Mouse (Mus musculus) common myeloid progenitor, adult 5-6 weeks (primary cell): ENCODE measurements around the gene Siah2. TPM values are rescaled to one million over a fixed set of nuclear protein-coding genes. Genes with fewer than 3 reads are reported as not detected.

Experiments
- ATAC-seq: replicated peaks from 2 replicates; pipeline ENCODE4 v1.8.0; 2016; ENCODE audit warnings: low read depth, mild to moderate bottlenecking, moderate TSS enrichment, inconsistent platforms; ENCODE audit not compliant: poor library complexity, severe bottlenecking
- total RNA-seq: library from RNA; stranded (forward); fragments of 200-1000, 187-1606 nt; gene quantifications from 2 replicates; pipeline ENCODE4 v1.2.3, GENCODE M21; 2017

Siah2 gene
- 11.3 and 13.2 TPM in 2 replicates for total RNA-seq

DNA sequence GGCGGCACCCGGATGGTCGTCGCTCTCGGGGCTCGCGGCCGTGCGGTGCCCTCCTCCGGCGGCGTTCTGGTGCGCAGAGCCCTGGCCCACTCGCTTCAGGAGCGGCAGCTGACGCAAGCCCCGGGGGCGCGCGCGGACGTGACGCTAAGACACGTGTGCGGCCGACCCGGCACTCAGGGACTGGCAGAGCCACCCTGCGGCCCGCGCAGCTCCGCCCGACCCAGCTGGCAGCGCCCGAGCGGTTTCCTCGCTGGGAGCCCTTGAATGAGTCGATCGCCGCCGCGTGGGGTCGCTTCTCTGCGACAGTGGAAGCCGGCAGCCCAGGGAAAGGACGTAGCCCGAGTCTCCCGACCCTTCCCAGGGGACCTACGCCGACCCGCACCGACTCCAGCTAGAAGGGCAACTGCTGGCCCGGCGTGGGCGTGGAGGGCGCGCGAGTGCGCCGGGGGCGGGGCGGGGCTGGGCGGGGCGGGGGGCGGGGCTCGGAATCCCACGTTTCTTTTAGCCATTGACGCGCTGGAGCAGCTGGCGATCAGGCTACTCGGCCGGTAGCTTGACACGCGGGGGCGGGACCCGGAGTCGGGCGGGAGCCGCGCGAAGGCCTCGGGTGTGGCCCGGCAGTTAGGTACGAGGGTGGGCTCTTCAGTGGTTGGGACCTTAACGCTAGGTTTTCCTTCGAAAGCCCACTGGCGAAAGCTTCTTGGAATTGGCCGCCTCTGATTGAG lies at the start of gene Siah2:
Siah2 (minus strand) TSS at position 404 of the 725 bp plus-strand sequence.
- peak; percentile 78 for ATAC-seq

DNA sequence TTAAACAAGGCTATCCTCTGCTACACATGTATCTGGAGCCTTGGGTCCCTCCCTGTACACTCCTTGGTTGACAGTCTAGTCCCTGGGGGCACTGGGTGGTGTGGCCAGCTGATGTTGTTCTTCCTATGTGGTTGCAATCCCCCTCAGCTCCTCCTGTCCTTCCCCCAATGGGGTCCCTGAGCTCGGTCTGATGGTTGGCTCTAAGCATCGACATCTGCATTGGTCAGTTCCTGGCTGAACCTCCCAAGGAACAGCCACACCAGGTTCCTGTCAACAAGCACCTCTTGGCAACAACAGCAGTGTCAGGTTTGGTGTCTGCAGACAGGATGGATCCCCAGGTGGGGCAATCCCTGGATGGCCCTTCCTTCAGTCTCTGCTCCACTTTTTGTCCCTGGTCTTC lies 47.3 kb upstream of the Siah2 start:
- no peak for ATAC-seq

DNA sequence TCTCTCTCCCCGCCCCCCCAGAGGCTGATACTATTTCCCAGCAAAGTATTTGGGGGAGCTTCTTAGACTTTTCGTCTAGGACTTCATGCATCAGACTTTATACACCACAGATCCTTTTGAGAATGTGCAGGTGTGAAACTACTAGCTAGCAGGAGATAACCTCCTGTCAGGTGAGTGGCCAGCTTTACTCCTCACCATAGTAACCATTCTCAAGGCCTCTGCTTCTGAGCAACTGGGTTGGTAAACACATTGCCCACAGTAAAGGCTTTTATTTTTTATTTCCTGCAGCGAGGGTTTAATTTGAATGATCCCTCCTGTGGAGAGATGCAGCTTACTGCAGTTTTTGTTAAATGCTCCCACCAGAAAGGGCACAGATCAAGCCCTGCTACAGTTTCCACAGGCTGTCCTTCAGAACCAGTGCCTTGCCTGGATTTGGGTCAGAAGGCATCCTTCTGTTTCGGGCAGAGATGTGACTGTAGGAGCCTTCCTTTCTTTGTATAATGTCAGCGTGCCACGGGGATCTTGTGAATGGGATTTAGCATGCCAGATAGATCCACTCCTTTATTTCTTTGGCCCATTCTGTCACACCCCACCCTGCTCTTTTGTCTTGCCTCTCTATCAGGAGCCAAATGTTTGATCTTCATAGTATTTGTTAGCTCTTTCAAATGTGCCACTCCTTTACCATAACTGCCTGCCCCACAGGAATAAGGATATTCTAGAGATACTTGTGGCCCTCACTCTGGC lies 46.3 kb upstream of the Siah2 start:
- no peak for ATAC-seq

DNA sequence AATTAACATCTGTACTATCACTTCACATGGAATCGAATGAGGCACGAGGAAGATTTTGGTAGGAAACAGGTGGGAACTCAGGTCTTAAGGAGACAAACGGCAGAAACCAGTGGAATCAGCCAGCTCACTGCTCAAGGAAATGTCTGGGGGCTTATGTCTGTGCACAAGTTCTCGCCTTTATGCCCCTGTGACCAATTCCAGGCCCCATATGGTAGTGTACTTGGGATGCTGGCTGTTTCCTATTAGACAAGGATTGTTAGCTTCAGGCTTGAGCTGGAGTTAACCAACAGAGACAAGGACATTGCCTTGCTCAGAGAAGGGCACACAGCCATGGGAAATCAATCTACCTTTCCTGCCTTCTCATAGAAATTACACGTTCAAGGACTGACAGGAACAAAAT lies 39.3 kb upstream of the Siah2 start:
- ATAC-seq, result no peak

DNA sequence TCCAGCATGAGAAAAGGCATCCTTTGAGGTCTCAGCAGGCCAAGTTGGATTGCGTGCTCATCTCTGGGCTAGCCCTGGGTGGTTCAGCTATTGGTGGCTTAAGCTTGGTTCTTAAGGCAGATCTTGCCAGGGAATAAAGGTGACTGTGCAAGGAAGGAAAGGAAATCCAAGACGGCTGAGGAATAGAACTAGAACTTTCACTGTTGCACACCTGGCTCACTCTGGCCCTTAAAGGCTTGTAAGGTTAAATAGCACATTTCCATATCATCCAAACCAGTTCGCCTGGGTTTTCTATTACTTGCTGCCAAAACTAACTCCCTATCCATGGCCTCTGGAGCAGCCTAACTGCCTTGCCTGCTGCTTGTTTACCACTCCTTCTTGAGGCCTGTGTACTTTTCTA lies 38.4 kb upstream of the Siah2 start:
- no peak for ATAC-seq

DNA sequence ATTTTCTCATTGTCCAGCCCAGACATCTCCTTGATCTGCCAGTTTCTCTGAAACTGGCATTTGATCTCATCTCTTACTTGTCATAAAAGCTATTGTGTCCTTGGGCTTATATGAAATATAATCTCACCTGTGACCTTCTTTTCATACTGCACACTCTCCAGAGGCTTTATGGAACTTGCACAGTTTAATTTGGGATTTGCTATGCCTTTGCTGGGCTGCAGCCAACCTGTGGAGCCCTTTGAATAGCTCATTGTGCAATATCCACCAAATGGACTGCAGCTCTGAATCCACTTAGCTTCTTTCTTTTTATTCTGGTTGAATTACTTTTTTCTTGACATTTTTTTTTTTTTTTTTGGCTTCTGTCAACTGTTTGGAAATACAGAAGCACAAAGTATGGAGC lies 37.3 kb upstream of the Siah2 start:
- ATAC-seq, result no peak

DNA sequence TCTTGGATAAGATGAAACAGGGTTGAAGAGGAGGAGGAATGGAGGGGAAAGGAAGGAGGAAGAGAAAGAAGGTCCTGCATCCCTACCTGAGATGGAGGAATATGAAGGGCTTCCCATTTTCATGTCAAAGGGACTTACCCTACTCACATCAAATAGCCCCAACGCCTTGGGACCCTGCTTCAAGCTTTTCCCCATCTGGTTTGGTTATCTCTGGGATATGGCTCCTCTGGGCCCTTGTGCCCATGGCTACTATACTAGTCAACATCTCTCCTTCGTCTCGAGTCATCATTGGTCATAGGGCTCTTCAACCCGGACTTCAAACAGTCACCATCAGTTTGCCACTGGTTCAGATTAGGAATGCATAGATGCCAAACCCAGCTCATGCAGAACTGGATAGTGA lies 35.4 kb upstream of the Siah2 start:
- ATAC-seq, result no peak

DNA sequence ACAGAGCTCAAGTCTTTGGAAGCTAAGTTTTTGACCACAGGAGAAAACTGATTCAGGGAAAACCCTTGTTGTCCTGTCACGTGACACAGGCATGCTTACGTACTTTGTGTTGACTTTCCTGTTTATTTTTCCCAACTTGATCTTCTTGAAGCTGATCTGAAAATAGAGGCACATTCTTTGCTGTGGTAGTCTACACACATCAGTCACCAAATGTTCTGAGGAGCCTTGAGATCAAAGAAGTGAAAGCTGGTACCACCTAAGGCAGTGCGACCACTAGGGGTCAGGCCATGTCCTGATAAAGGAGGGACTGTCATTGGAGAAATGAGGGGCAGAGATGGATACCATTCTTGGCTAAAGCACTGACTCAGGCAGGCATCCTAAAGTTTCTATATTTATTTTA lies 34.8 kb upstream of the Siah2 start:
- peak; percentile 83 for ATAC-seq

DNA sequence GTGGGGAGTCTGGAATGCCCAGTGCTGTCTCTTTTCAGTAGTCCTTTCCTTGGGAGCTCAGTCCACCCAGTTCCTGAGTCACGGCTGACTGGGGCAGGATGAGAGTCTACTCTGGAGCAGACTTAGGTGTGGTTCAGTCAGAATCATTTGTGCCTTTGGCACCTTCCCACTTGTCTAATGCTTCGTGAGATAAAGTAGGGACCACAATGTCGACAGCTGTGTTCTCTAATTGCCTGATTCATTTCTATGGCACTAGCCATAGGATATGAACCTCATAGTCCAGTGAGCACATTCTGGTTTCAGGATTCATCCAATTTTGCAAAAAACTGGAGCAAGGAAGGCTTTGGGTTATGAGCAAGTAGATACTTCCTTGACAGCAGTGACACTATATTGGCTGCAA lies 34.2 kb upstream of the Siah2 start:
- no peak for ATAC-seq

DNA sequence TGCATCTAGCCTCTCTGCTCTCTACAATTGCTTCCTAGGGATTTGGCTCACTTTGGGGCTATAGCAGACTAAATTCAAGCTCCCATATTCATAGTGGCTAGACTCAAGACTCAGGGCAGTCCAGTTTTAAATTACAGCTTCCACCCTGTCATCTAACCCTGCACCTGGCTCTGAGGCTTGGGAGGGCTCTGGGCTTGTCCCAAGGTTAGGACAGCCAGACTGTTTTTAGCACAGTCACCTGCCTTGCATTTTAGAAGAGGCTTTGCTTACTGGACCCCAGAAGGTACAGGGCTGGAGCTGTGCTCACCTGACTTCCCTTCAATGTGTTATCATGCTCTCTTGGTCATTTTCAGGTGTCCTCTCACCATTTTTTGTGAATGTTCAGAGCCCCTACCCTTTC lies 32.6 kb upstream of the Siah2 start:
- no peak for ATAC-seq

DNA sequence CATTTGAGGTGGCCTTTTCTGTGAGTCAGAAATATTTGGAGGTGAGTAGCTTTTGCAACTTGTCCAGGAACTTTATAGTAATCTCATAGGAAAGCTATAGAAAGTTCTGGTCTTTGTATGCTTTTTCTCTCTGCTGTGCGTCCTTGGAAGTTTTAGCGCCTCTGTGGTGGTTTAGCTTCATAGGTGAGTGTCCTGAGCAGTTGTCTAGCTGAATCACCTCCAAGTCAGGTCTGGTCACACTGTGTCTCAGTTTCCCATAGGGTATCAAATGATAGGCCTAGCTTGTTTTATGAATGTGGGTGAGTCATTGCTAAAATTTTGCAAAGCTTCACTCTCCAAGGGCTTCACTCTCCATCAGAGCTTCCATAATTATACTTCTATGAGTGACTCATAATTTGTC lies 31.5 kb upstream of the Siah2 start:
- no peak for ATAC-seq

DNA sequence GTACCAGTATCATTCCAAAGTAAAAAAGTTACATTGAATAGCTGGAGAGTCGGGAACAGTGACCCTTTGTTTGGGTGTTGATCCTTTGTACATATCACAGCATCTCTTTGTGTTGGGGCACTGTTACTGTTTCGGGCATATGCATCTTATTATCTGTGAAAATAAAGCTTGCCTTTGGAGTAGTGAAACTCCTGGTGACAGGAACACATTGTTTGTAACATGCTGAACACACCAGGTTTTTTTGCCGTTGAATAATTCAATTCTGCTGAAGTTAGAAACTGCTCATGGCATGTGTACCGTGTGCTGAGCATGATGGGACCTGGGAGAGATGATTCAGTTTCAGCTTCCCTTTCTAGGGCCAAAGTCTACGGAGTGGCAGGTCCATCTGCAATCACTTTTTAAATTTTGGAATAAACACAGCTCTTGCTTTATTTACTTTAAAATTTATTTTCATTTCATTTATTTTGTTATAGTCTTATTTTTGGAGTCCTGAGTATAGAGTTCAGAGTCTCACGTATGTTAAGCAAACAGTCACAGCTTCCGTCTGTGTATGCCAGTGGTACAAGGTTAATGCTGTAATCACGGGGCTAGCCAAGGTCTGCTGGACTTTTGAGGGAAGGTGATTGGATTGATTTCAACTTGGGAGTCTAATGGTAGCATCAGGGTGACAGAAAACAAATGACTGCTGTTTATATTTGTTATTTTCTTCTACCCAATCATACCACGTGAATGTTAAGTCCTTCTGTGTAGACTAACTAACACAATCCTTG lies 27.4 kb upstream of the Siah2 start:
- no peak for ATAC-seq

DNA sequence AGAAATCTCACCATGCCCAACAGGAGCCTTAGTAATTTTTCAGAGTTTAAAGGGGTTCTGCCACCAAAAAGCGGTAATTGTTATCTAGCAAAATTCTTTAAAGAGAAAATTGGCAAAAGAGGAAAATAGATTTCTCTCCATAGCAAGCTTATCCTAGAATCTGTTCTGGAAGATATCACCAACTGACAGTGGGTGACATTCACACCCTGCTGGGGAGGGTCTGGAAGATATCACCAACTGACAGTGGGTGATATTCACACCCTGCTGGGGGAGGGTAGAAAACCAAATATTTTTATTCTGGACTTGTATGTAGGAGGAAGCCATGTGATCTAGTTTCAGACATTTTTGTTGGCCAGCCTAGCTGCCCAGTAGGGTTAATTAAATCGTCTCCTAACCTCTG lies 24.5 kb upstream of the Siah2 start:
- no peak for ATAC-seq

DNA sequence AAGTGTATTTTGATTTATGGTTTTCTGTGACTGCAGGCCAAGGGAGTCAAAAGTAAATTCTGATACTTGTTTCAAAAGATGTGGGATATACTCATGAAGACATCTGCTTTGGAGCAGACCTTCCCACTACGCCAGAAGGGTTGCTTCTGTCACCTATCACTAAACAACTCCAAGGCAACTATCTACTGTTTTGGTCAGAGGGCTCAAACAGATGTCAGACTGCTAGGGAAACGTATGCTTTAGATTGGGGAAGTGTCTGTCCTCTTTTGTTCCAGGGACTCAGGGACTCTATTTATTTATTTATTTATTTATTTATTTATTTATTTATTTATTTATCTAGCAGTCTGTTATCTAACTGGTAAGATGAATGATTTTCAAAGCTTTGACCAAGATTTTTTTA lies 22.6 kb upstream of the Siah2 start:
- ATAC-seq, result peak; percentile 71

DNA sequence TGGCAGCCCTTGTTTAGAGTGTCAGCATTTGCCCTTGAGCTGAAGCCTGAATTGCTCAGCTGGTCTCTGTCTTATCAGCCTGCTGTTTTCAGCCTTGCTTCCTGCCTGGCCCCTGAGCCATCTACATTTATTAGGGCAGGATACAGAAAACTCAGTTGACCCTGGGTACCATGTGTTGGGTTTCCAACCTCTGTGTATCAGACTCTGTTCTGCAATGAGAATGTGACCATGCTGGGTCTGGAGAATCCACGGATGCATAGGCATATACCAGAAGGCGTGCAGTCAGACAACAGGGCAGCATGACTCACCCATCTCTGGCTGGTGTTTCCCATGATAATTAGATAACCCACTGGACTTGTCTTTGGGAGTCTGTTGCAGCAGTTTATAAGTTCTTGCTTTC lies 21.8 kb upstream of the Siah2 start:
- no peak for ATAC-seq

DNA sequence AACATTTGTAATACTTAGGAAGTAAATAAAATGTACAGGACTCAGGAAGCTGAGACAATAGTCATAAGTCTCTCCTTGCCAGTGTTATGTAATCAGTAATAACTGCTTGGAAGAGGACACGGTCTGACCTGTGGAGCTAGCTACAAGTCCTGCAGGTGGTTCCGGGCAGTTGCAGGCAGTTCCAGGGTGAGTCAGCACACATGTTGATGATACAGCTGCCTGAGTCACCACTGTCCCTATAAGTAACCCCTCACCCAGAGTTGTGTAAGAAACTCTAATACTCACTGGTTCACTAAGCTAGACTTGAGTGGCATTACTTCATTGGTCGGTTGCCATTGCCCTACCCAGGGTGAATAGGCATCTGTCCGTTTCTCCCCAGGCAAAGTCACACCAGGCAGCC lies 21.0 kb upstream of the Siah2 start:
- no peak for ATAC-seq

DNA sequence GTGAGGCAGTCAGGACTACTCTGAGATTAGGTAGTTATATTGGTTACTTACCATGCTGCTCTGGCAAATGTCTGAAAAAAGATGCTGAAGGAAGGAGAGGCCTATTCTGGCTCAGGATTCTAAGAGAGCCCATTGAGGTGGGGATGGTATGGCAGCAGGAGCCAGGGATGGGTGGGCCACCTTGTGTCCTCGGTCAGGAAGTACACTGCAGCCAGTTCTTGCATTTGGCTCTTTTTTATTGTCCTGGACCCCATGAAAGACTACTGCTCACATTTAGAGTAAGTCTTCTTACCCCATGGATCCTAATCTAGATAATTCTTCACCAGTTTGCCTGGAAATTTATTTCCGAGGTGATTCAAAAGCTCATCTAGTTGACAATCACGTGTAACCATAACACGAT lies 12.3 kb upstream of the Siah2 start:
- ATAC-seq, result 0 out of 2 replicates have a peak, but pooled peaks have one; percentile 25

DNA sequence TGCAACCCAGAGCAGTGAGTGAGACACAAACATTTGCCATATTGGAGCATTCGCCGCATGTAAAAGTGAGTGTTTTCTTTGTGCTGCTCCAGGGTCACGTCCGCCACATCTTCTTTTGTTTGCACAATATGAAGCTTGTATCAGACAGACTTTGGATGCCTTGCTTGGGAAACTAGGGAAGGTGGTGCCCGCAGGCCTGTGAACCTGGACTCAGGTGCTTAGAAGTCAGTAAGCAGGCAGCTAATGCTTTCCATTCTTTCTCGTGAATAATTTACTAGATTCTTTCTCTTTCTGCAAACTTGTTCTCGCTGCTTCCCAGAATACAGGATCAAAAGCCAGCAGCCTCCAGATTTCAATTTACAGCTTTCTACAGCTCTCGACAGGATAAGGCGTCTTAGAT lies 11.5 kb upstream of the Siah2 start:
- ATAC-seq, result no peak

DNA sequence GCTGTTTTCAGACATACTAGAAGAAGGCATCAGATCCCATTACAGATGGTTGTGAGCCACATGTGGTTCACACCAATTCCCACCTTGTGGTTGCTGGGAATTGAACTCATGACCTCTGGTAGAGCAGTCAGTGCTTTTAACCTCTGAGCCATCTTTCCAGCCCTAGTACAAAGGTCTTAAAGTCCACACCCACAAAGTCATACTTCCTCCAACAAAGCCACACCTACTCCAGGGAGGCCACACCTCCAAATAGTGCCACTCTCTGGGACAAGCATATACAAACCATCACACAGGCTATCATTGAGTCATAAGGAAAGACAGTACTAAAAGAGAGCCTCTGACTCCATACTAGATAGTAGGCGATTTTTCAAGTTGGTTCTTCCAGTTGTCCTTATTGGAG lies 10.1 kb upstream of the Siah2 start:
- ATAC-seq, result no peak

DNA sequence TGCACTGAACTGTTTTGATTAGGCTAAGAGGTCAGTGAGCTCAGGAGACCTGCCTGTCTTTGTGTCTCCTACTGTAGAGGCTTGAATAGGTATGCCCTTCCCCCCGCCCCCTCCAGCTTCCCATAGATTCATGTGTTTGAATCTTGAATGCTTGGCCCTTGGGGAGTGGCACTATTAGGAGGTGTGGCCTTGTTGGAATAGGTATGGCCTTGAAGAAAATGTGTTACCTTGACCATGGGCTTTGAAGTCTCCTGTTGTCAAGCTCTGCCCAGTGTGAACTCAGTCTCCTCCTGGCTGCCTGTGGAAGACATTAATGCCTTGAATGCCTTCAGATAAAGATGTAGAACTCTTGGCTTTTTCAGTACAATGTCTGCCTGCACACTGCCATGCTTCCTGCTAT lies 9.2 kb upstream of the Siah2 start:
- no peak for ATAC-seq

DNA sequence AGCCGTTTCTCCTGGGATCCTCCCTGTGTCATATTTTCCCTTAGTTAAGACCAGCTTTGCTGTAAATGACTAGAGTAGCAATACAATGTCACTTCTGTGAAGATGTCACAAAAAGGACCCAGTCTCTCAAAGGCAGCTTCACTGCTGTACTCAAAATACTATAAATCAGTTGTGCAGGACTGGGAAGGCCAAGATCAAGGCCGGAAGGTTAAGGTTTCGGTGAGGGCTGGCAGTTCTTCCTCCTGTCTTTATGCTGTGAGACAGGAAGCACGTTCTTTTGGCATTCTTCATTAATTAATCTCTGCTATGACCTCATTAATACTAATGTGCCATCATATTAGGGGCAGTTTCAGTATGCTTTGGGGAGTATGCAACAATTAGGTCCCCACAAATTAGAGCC lies 5.7 kb upstream of the Siah2 start:
- ATAC-seq, result no peak
